Mouse (Mus musculus): Measurements from ENCODE around the gene Sema6d. TPM values are rescaled to one million over a fixed set of nuclear protein-coding genes. Genes with fewer than 3 reads are reported as not detected.

The Sema6d gene
- polyA plus RNA-seq (2012; rRNA removed): 2.7 and 3.2 TPM in 2 replicates
- polyA plus RNA-seq (2014; fragmentation: Nextera tagmentation; extraction: Ambion mirVana): 2.1 and 2.2 TPM in 2 replicates

- H3K4me3 ChIP-seq (ENCODE audit: insufficient read depth in 1 of 2, low read depth in 2 of 2, low read length in 2 of 2): peak within 1 kb of the TSS in 1 of 2 experiments; percentile 22; a peak in 2 of 4 replicates
- no peaks in the 10 kb centered on the region for H3K36me3 ChIP-seq (replicated peaks; ENCODE audit: control insufficient read depth, insufficient read depth, low read depth)
- TF ChIP-seq EP300 (IDR thresholded peaks at IDR 0.05; ENCODE audit: low read depth) (no peak), CTCF (IDR thresholded peaks at IDR 0.05; ENCODE audit: low read depth) (no peak)
- ATAC-seq (ENCODE audit: insufficient read depth) (no peak), DNase-seq (ENCODE audit: low read depth in 3 of 3, low spot score in 3 of 3) (no peak)
- no peaks in the 10 kb centered on the region for H3K9me3 ChIP-seq (ENCODE audit: control insufficient read depth, low read length)
- H3K27me3 ChIP-seq (ENCODE audit: control insufficient read depth, insufficient read depth, low read length): peaks cover 15% of the 10 kb centered on the region
- WGBS (ENCODE audit: insufficient replicate concordance): 3% methylated on average over 29 of the region's 29 CpGs
- no peak within 1 kb of the TSS for H3K27ac ChIP-seq
- H3K4me1 ChIP-seq (replicated peaks; ENCODE audit: control insufficient read depth in 2 of 2, insufficient read depth in 2 of 2, low read length in 1 of 2): no peaks in the 10 kb centered on the region
- peak within 1 kb of the TSS; percentile 13; the same call in 1 of the 2 replicates for H3K4me2 ChIP-seq (ENCODE audit: low read depth)
- no peak within 1 kb of the TSS for H3K9ac ChIP-seq (replicated peaks)
Measured at GRCm38 (mm10) chr2:124089813-124090230, at the start of gene Sema6d. Gene Sema6d, plus strand, starts transcription at chr2:124089969.

DNA sequence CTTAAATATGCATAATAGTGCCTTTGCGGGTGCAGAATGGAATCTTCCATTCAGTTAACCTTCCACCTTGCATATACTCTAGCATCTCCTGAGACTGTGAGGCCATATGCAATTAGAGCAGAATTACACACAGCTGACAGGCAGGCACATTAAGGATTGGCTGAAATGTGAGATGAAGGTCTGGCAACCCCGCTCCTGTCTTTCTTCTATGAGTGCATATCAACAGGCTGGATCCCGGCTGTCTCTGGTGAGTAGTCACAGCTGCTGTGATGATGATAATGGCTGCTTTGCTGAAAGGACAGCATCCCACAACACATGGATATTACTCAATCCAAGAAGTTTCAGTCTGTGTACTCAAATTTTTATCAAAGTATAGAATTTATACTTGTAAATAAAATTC, 29.9 kb upstream of the Sema6d start:
- TF ChIP-seq EP300 (IDR thresholded peaks at IDR 0.05; ENCODE audit: low read depth): no peak
- TF ChIP-seq CTCF (IDR thresholded peaks at IDR 0.05; ENCODE audit: low read depth): no peak
- Histone ChIP-seq H3K9ac (replicated peaks) (no peak overlapping the region), H3K4me1 (replicated peaks; ENCODE audit: control insufficient read depth in 2 of 2, insufficient read depth in 2 of 2, low read length in 1 of 2) (no peaks in the 10 kb centered on the region), H3K27ac (no peak overlapping the region), H3K4me3 (ENCODE audit: insufficient read depth in 1 of 2, low read depth in 2 of 2, low read length in 2 of 2) (no peak overlapping the region), H3K4me2 (ENCODE audit: low read depth) (no peak overlapping the region), H3K36me3 (replicated peaks; ENCODE audit: control insufficient read depth, insufficient read depth, low read depth) (no peaks in the 10 kb centered on the region), H3K27me3 (ENCODE audit: control insufficient read depth, insufficient read depth, low read length) (no peaks in the 10 kb centered on the region), H3K9me3 (ENCODE audit: control insufficient read depth, low read length) (no peaks in the 10 kb centered on the region)
- WGBS (ENCODE audit: insufficient replicate concordance): 61% methylated on average over 3 of the region's 3 CpGs
- ATAC-seq (ENCODE audit: insufficient read depth) (no peak), DNase-seq (ENCODE audit: low read depth in 3 of 3, low spot score in 3 of 3) (no peak)

GRCm38 (mm10) chr2:124068380-124068779, 21.4 kb upstream of the Sema6d start:
- H3K36me3 ChIP-seq (replicated peaks; ENCODE audit: control insufficient read depth, insufficient read depth, low read depth): no peaks in the 10 kb centered on the region
- no peak overlapping the region for H3K9ac ChIP-seq (replicated peaks)
- no peak overlapping the region for H3K27ac ChIP-seq
- H3K27me3 ChIP-seq (ENCODE audit: control insufficient read depth, insufficient read depth, low read length): no peaks in the 10 kb centered on the region
- H3K9me3 ChIP-seq (ENCODE audit: control insufficient read depth, low read length): no peaks in the 10 kb centered on the region
- ATAC-seq (ENCODE audit: insufficient read depth) (no peak), DNase-seq (ENCODE audit: low read depth in 3 of 3, low spot score in 3 of 3) (no peak)
- no peak overlapping the region for H3K4me2 ChIP-seq (ENCODE audit: low read depth)
- no peak overlapping the region for H3K4me3 ChIP-seq (ENCODE audit: insufficient read depth in 1 of 2, low read depth in 2 of 2, low read length in 2 of 2)
- no peaks in the 10 kb centered on the region for H3K4me1 ChIP-seq (replicated peaks; ENCODE audit: control insufficient read depth in 2 of 2, insufficient read depth in 2 of 2, low read length in 1 of 2)
- 65% methylated on average over 4 of the region's 4 CpGs for WGBS (ENCODE audit: insufficient replicate concordance)
- TF ChIP-seq CTCF (IDR thresholded peaks at IDR 0.05; ENCODE audit: low read depth) (no peak), EP300 (IDR thresholded peaks at IDR 0.05; ENCODE audit: low read depth) (no peak)

GRCm38 (mm10) chr2:124070664-124071063, 19.1 kb upstream of the Sema6d start:
- DNase-seq (ENCODE audit: low read depth in 3 of 3, low spot score in 3 of 3) (no peak), ATAC-seq (ENCODE audit: insufficient read depth) (no peak)
- WGBS (ENCODE audit: insufficient replicate concordance): 55% methylated on average over 2 of the region's 2 CpGs
- Histone ChIP-seq H3K9me3 (ENCODE audit: control insufficient read depth, low read length) (no peaks in the 10 kb centered on the region), H3K27me3 (ENCODE audit: control insufficient read depth, insufficient read depth, low read length) (no peaks in the 10 kb centered on the region), H3K4me1 (replicated peaks; ENCODE audit: control insufficient read depth in 2 of 2, insufficient read depth in 2 of 2, low read length in 1 of 2) (no peaks in the 10 kb centered on the region), H3K36me3 (replicated peaks; ENCODE audit: control insufficient read depth, insufficient read depth, low read depth) (no peaks in the 10 kb centered on the region), H3K9ac (replicated peaks) (no peak overlapping the region), H3K4me3 (ENCODE audit: insufficient read depth in 1 of 2, low read depth in 2 of 2, low read length in 2 of 2) (no peak overlapping the region), H3K27ac (no peak overlapping the region), H3K4me2 (ENCODE audit: low read depth) (no peak overlapping the region)
- TF ChIP-seq CTCF (IDR thresholded peaks at IDR 0.05; ENCODE audit: low read depth): no peak

DNA sequence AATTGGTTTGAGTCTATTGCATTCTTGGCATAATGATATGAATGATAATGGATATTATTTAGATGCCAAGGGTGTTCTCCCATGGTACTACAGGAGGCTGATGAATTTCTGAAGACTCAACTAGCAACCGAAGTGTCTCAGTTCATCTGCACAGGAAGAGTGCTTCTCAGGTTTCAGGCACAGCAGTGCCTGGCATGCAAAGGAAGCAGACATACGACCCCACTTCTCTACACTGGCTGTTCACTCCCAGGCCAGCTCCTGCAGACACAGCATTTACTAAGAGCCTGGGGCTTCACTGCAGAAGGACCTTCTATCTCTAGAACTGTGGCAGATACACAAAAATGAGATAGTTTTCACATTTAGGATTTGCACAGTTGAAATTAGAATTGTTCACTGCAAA, 18.4 kb upstream of the Sema6d start:
- H3K4me3 ChIP-seq (ENCODE audit: insufficient read depth in 1 of 2, low read depth in 2 of 2, low read length in 2 of 2): no peak overlapping the region
- no peak for DNase-seq (ENCODE audit: low read depth in 3 of 3, low spot score in 3 of 3)
- no peak overlapping the region for H3K9ac ChIP-seq (replicated peaks)
- H3K4me1 ChIP-seq (replicated peaks; ENCODE audit: control insufficient read depth in 2 of 2, insufficient read depth in 2 of 2, low read length in 1 of 2): no peaks in the 10 kb centered on the region
- no peak for TF ChIP-seq CTCF (IDR thresholded peaks at IDR 0.05; ENCODE audit: low read depth)
- no peak for TF ChIP-seq EP300 (IDR thresholded peaks at IDR 0.05; ENCODE audit: low read depth)
- no peak for ATAC-seq (ENCODE audit: insufficient read depth)
- H3K27ac ChIP-seq: no peak overlapping the region
- WGBS (ENCODE audit: insufficient replicate concordance): 17% methylated on average over 2 of the region's 2 CpGs
- no peak overlapping the region for H3K4me2 ChIP-seq (ENCODE audit: low read depth)
- H3K27me3 ChIP-seq (ENCODE audit: control insufficient read depth, insufficient read depth, low read length): no peaks in the 10 kb centered on the region
- H3K36me3 ChIP-seq (replicated peaks; ENCODE audit: control insufficient read depth, insufficient read depth, low read depth): no peaks in the 10 kb centered on the region
- H3K9me3 ChIP-seq (ENCODE audit: control insufficient read depth, low read length): no peaks in the 10 kb centered on the region
